Mouse (Mus musculus): ENCODE data around the gene Gm21854. TPM values are rescaled to one million over a fixed set of nuclear protein-coding genes. Genes with fewer than 3 reads are reported as not detected.
"Not testable (repeated sequence)": the region's sequence is repeated elsewhere in the genome, so short reads cannot be mapped to it uniquely, and the experiment has no call there.

The Gm21854 gene
- not detected in 2 replicates for polyA plus RNA-seq (2012; rRNA removed)

DNA sequence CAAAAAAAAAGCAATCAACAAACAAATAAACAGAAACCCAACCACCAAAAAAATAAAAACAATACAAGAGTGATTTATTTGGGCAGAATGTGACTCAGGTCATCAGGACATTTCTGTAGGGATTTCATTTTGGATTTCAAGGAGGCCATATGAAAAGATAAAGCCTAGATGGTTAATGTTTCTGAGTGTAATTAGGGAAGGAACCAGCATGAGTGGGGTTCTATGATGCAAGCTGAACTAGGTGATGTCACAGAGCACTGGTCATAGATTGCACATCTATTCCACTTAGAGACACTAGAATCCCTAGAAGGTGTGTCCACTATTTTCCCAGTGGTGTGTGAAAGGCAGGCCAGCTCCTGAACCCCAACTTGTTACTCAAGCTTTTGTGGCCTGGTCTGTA lies at the start of gene Gm21854:
Gene Gm21854, plus strand, starts transcription at position 301 of the 400 bp plus-strand sequence.
- not testable (repeated sequence) for DNase-seq (ENCODE audit: low read depth)

Other genes with a start within 250 kb of the Gm21854 start
- not detected in 2 replicates for gene Gm20914, start 69.0 kb downstream of the Gm21854 start, polyA plus RNA-seq (2012; rRNA removed)
- gene Gm28171, start 136.4 kb downstream of the Gm21854 start, polyA plus RNA-seq (2012; rRNA removed), result not detected in 2 replicates

Data from gonadal fat pad, adult 2 months (tissue).